In genomic region chr8:111881591-111881990, GRCm38 (mm10) we compare ENCODE assay signal across 8 mouse cellular contexts. TPM values are rescaled to one million over a fixed set of nuclear protein-coding genes. Genes with fewer than 3 reads are reported as not detected.
DNase-seq lines count a peak whose midpoint lies in the region; ATAC-seq and TF ChIP-seq lines count a peak whose summit lies in the region.

No protein-coding gene starts in this region.

- H3K27me3 ChIP-seq in forebrain, embryonic 14.5 days (replicated peaks; ENCODE audit: control insufficient read depth, insufficient read depth, low read length), result no peaks in the 10 kb centered on the region
- no peaks in the 10 kb centered on the region for H3K27me3 ChIP-seq in forebrain, embryonic 15.5 days
- no peaks in the 10 kb centered on the region for H3K27me3 ChIP-seq in neural tube, embryonic 15.5 days (replicated peaks)
- no peaks in the 10 kb centered on the region; the same call in 1 of the 2 replicates for H3K27me3 ChIP-seq in liver, embryonic 11.5 days (replicated peaks; ENCODE audit: control insufficient read depth, insufficient read depth, low read length)

- WGBS in forebrain, embryonic 14.5 days, result 0% methylated on average over 2 of the region's 2 CpGs
- WGBS in forebrain, embryonic 15.5 days, result 0% methylated on average over 2 of the region's 2 CpGs
- 0% methylated on average over 2 of the region's 2 CpGs for WGBS in neural tube, embryonic 15.5 days
- 3% methylated on average over 2 of the region's 2 CpGs for WGBS in liver, embryonic 11.5 days

- TF ChIP-seq POLR2A in brain, embryonic 14.5 days (IDR thresholded peaks at IDR 0.05; ENCODE audit: borderline replicate concordance, extremely low read depth, insufficient read depth, insufficient read length, poor library complexity, severe bottlenecking), result no peak

- H3K36me3 ChIP-seq in forebrain, embryonic 14.5 days (ENCODE audit: control insufficient read depth, insufficient read depth, low read length), result no peaks in the 10 kb centered on the region
- H3K36me3 ChIP-seq in forebrain, embryonic 15.5 days, result no peaks in the 10 kb centered on the region
- H3K36me3 ChIP-seq in neural tube, embryonic 15.5 days, result no peaks in the 10 kb centered on the region
- no peaks in the 10 kb centered on the region for H3K36me3 ChIP-seq in liver, embryonic 11.5 days (ENCODE audit: control insufficient read depth, insufficient read depth, low read length)

- no peaks in the 10 kb centered on the region for H3K4me1 ChIP-seq in forebrain, embryonic 14.5 days (ENCODE audit: control insufficient read depth, insufficient read depth, low read length)
- peaks cover 2% of the 10 kb centered on the region for H3K4me1 ChIP-seq in forebrain, embryonic 15.5 days
- peaks cover 4% of the 10 kb centered on the region; the same call in 1 of the 2 replicates for H3K4me1 ChIP-seq in neural tube, embryonic 15.5 days
- no peaks in the 10 kb centered on the region for H3K4me1 ChIP-seq in liver, embryonic 11.5 days (replicated peaks; ENCODE audit: control insufficient read depth, insufficient read depth, low read length)

- no peak overlapping the region for H3K9ac ChIP-seq in forebrain, embryonic 14.5 days (ENCODE audit: low read length)
- H3K9ac ChIP-seq in forebrain, embryonic 15.5 days (replicated peaks), result no peak overlapping the region
- no peak overlapping the region for H3K9ac ChIP-seq in neural tube, embryonic 15.5 days (replicated peaks)
- H3K9ac ChIP-seq in liver, embryonic 11.5 days (ENCODE audit: low read depth, low read length), result no peak overlapping the region

- DNase-seq in forebrain, embryonic 14.5 days (ENCODE audit: low spot score), result peak; percentile 68
- peak; percentile 46 for DNase-seq in neural tube, embryonic 10.5 days (ENCODE audit: extremely low spot score, low spot score)
- peak; percentile 66 for DNase-seq in brain, embryonic 14.5 days (ENCODE audit: low read depth)
- DNase-seq in liver, embryonic 11.5 days (ENCODE audit: low spot score), result no peak
- DNase-seq in right cerebral cortex, postnatal 4 days, result peak; percentile 25

- peak; percentile 91 for TF ChIP-seq CTCF in brain, embryonic 14.5 days (IDR thresholded peaks at IDR 0.05; ENCODE audit: borderline replicate concordance, extremely low read depth, insufficient read depth, insufficient read length)

- H3K4me2 ChIP-seq in forebrain, embryonic 14.5 days (ENCODE audit: low read length), result no peak overlapping the region
- H3K4me2 ChIP-seq in forebrain, embryonic 15.5 days (replicated peaks), result no peak overlapping the region
- H3K4me2 ChIP-seq in neural tube, embryonic 15.5 days, result no peak overlapping the region
- H3K4me2 ChIP-seq in liver, embryonic 11.5 days, result no peak overlapping the region

- no peaks in the 10 kb centered on the region for H3K9me3 ChIP-seq in forebrain, embryonic 14.5 days (replicated peaks; ENCODE audit: control insufficient read depth, low read length)
- no peaks in the 10 kb centered on the region for H3K9me3 ChIP-seq in forebrain, embryonic 15.5 days
- no peaks in the 10 kb centered on the region for H3K9me3 ChIP-seq in neural tube, embryonic 15.5 days (replicated peaks)
- no peaks in the 10 kb centered on the region for H3K9me3 ChIP-seq in liver, embryonic 11.5 days (ENCODE audit: control insufficient read depth, low read length)

- no peak overlapping the region for H3K4me3 ChIP-seq in forebrain, embryonic 14.5 days (ENCODE audit: low read depth, low read length)
- H3K4me3 ChIP-seq in forebrain, embryonic 15.5 days, result no peak overlapping the region
- H3K4me3 ChIP-seq in neural tube, embryonic 15.5 days (replicated peaks), result no peak overlapping the region
- H3K4me3 ChIP-seq in liver, embryonic 11.5 days (ENCODE audit: low read depth, low read length), result no peak overlapping the region

- 0 out of 2 replicates have a peak, but pooled peaks have one; percentile 23 for ATAC-seq in forebrain, embryonic 14.5 days
- no peak for ATAC-seq in forebrain, embryonic 15.5 days (replicated peaks)
- no peak for ATAC-seq in neural tube, embryonic 15.5 days (ENCODE audit: low FRiP score)
- ATAC-seq in erythroid progenitor cell, adult 5-6 weeks (replicated peaks; ENCODE audit: low FRiP score, poor library complexity, severe bottlenecking), result 0 out of 2 replicates have a peak, but pooled peaks have one; percentile 62
- ATAC-seq in liver, embryonic 11.5 days (replicated peaks; ENCODE audit: low FRiP score), result 0 out of 2 replicates have a peak, but pooled peaks have one; percentile 18

- H3K27ac ChIP-seq in forebrain, embryonic 14.5 days (ENCODE audit: low read depth, low read length), result no peak overlapping the region
- no peak overlapping the region for H3K27ac ChIP-seq in forebrain, embryonic 15.5 days (replicated peaks)
- no peak overlapping the region for H3K27ac ChIP-seq in neural tube, embryonic 15.5 days (replicated peaks)
- no peak overlapping the region for H3K27ac ChIP-seq in liver, embryonic 11.5 days (ENCODE audit: low read depth, low read length)

RNA-seq across cellular contexts. Expression of gene Tmem170, which starts 5.0 kb away (rescaled TPM):
- 2.0 and 2.7 TPM in 2 replicates for polyA plus RNA-seq in forebrain, embryonic 14.5 days (2014; fragmentation: Nextera tagmentation; extraction: Ambion mirVana)
- polyA plus RNA-seq in forebrain, embryonic 15.5 days (2015; fragmentation: Nextera tagmentation; extraction: Ambion mirVana), result 4.2 and 4.3 TPM in 2 replicates
- 3.9 and 4.8 TPM in 2 replicates for polyA plus RNA-seq in neural tube, embryonic 15.5 days (2015; fragmentation: Nextera tagmentation; extraction: Ambion mirVana)
- 3.8 and 4.1 TPM in 2 replicates for polyA plus RNA-seq in brain, embryonic 14.5 days (2012; rRNA removed)
- total RNA-seq in erythroid progenitor cell, adult 5-6 weeks (2015; ENCODE audit: low replicate concordance), result 11.3 and 11.5 TPM in 2 replicates
- 5.4 and 9.2 TPM in 2 replicates for total RNA-seq in erythroid progenitor cell, adult 5-6 weeks (2017; ENCODE audit: low replicate concordance)
- polyA plus RNA-seq in liver, embryonic 11.5 days (2014; fragmentation: Nextera tagmentation; extraction: Ambion mirVana), result 8.0 and 8.4 TPM in 2 replicates

RNA-seq across cellular contexts. Expression of gene Cfdp1, which starts 27.5 kb away (rescaled TPM):
- 173 and 178 TPM in 2 replicates for polyA plus RNA-seq in forebrain, embryonic 14.5 days (2014; fragmentation: Nextera tagmentation; extraction: Ambion mirVana)
- polyA plus RNA-seq in forebrain, embryonic 15.5 days (2015; fragmentation: Nextera tagmentation; extraction: Ambion mirVana), result 173 and 181 TPM in 2 replicates
- 194 and 201 TPM in 2 replicates for polyA plus RNA-seq in neural tube, embryonic 15.5 days (2015; fragmentation: Nextera tagmentation; extraction: Ambion mirVana)
- 65.0 and 97.6 TPM in 2 replicates for polyA plus RNA-seq in brain, embryonic 14.5 days (2012; rRNA removed)
- total RNA-seq in erythroid progenitor cell, adult 5-6 weeks (2015; ENCODE audit: low replicate concordance), result 59.1 and 61.6 TPM in 2 replicates
- total RNA-seq in erythroid progenitor cell, adult 5-6 weeks (2017; ENCODE audit: low replicate concordance), result 38.0 and 46.9 TPM in 2 replicates
- 218 and 234 TPM in 2 replicates for polyA plus RNA-seq in liver, embryonic 11.5 days (2014; fragmentation: Nextera tagmentation; extraction: Ambion mirVana)

RNA-seq across cellular contexts. Expression of gene Chst5, which starts 28.7 kb away (rescaled TPM):
- polyA plus RNA-seq in forebrain, embryonic 14.5 days (2014; fragmentation: Nextera tagmentation; extraction: Ambion mirVana), result 2.6 TPM in 2 replicates
- polyA plus RNA-seq in forebrain, embryonic 15.5 days (2015; fragmentation: Nextera tagmentation; extraction: Ambion mirVana), result 2.7 and 2.8 TPM in 2 replicates
- 3.4 and 3.5 TPM in 2 replicates for polyA plus RNA-seq in neural tube, embryonic 15.5 days (2015; fragmentation: Nextera tagmentation; extraction: Ambion mirVana)
- 3.6 and 3.9 TPM in 2 replicates for polyA plus RNA-seq in brain, embryonic 14.5 days (2012; rRNA removed)
- total RNA-seq in erythroid progenitor cell, adult 5-6 weeks (2015; ENCODE audit: low replicate concordance), result not detected in 2 replicates
- total RNA-seq in erythroid progenitor cell, adult 5-6 weeks (2017; ENCODE audit: low replicate concordance), result not detected in 2 replicates
- polyA plus RNA-seq in liver, embryonic 11.5 days (2014; fragmentation: Nextera tagmentation; extraction: Ambion mirVana), result 0.35 and 0.41 TPM in 2 replicates

RNA-seq across cellular contexts. Expression of gene Tmem231, which starts 52.1 kb away (rescaled TPM):
- 11.8 and 14.3 TPM in 2 replicates for polyA plus RNA-seq in forebrain, embryonic 14.5 days (2014; fragmentation: Nextera tagmentation; extraction: Ambion mirVana)
- polyA plus RNA-seq in forebrain, embryonic 15.5 days (2015; fragmentation: Nextera tagmentation; extraction: Ambion mirVana), result 14.6 and 16.6 TPM in 2 replicates
- 15.9 and 17.3 TPM in 2 replicates for polyA plus RNA-seq in neural tube, embryonic 15.5 days (2015; fragmentation: Nextera tagmentation; extraction: Ambion mirVana)
- polyA plus RNA-seq in brain, embryonic 14.5 days (2012; rRNA removed), result 16.8 and 17.2 TPM in 2 replicates
- total RNA-seq in erythroid progenitor cell, adult 5-6 weeks (2015; ENCODE audit: low replicate concordance), result 5.8 and 8.0 TPM in 2 replicates
- 18.7 and 19.3 TPM in 2 replicates for total RNA-seq in erythroid progenitor cell, adult 5-6 weeks (2017; ENCODE audit: low replicate concordance)
- polyA plus RNA-seq in liver, embryonic 11.5 days (2014; fragmentation: Nextera tagmentation; extraction: Ambion mirVana), result 6.7 and 6.8 TPM in 2 replicates

RNA-seq across cellular contexts. Expression of gene Gabarapl2, which starts 58.9 kb away (rescaled TPM):
- polyA plus RNA-seq in forebrain, embryonic 14.5 days (2014; fragmentation: Nextera tagmentation; extraction: Ambion mirVana), result 518 and 525 TPM in 2 replicates
- polyA plus RNA-seq in forebrain, embryonic 15.5 days (2015; fragmentation: Nextera tagmentation; extraction: Ambion mirVana), result 483 and 504 TPM in 2 replicates
- polyA plus RNA-seq in neural tube, embryonic 15.5 days (2015; fragmentation: Nextera tagmentation; extraction: Ambion mirVana), result 403 and 479 TPM in 2 replicates
- polyA plus RNA-seq in brain, embryonic 14.5 days (2012; rRNA removed), result 164 TPM in 2 replicates
- 108 and 118 TPM in 2 replicates for total RNA-seq in erythroid progenitor cell, adult 5-6 weeks (2015; ENCODE audit: low replicate concordance)
- total RNA-seq in erythroid progenitor cell, adult 5-6 weeks (2017; ENCODE audit: low replicate concordance), result 89.5 and 99.1 TPM in 2 replicates
- 136 and 141 TPM in 2 replicates for polyA plus RNA-seq in liver, embryonic 11.5 days (2014; fragmentation: Nextera tagmentation; extraction: Ambion mirVana)

Comparison
In these comparisons a context has a peak if more than half of its experiments do, and no peak if none do; other contexts are left out.
1. ATAC-seq: peak in forebrain, embryonic 14.5 days (single experiment), erythroid progenitor cell, adult 5-6 weeks (single experiment) and liver, embryonic 11.5 days (single experiment); none in forebrain, embryonic 15.5 days (single experiment) and neural tube, embryonic 15.5 days (single experiment).